Mouse (Mus musculus) ES-E14 (cell line): ENCODE results near the gene Hypk. TPM values are rescaled to one million over a fixed set of nuclear protein-coding genes. Genes with fewer than 3 reads are reported as not detected.

ENCODE experiments used
- DNase-seq: peaks from one replicate; pipeline ENCODE4 v3.0.0-alpha.2; 2013; ENCODE audit warnings: low read depth, low spot score
- H3K27ac ChIP-seq: 2 replicates; pipeline ENCODE4 v1.5.1; 2012; ENCODE audit warnings: low read depth, mild to moderate bottlenecking, low read length, moderate library complexity, mixed read lengths; ENCODE audit not compliant: poor library complexity, insufficient read depth, severe bottlenecking
- H3K36me3 ChIP-seq: 2 replicates; pipeline ENCODE4 v1.6.1; 2012; ENCODE audit warnings: mild to moderate bottlenecking, low read length, moderate library complexity, mixed read lengths; ENCODE audit not compliant: control insufficient read depth, poor library complexity, insufficient read depth, severe bottlenecking
- H3K4me1 ChIP-seq, 2 experiments: fragments of 150-350 bp in 1 of 2; sonication (generic) in 1 of 2; 2 replicates each; pipeline ENCODE4 v1.6.1; 2012; ENCODE audit warnings: low read length in 2 of 2, mild to moderate bottlenecking in 1 of 2, mixed read lengths in 1 of 2; ENCODE audit not compliant: control insufficient read depth in 2 of 2, insufficient read depth in 2 of 2, poor library complexity in 1 of 2
- H3K4me3 ChIP-seq, 2 experiments: fragments of 150-350 bp in 1 of 2; sonication (generic) in 1 of 2; 2 replicates each; pipeline ENCODE4 v1.5.1; 2012; ENCODE audit warnings: low read length in 2 of 2, low read depth in 1 of 2, mild to moderate bottlenecking in 1 of 2, mixed read lengths in 1 of 2; ENCODE audit not compliant: insufficient read depth in 1 of 2, poor library complexity in 1 of 2, severe bottlenecking in 1 of 2
- H3K9ac ChIP-seq: 2 replicates; pipeline ENCODE4 v1.6.1; 2012; ENCODE audit warnings: low read depth, mild to moderate bottlenecking, low read length, mixed read lengths; ENCODE audit not compliant: poor library complexity, insufficient read depth, severe bottlenecking
- H3K9me3 ChIP-seq: fragments of 150-350 bp; sonication (generic); 2 replicates; pipeline ENCODE4 v1.6.1; 2012; ENCODE audit warnings: low read depth, mild to moderate bottlenecking, low read length; ENCODE audit not compliant: control insufficient read depth, insufficient read depth
- CHD2 ChIP-seq: IDR thresholded peaks from 2 replicates; pipeline ENCODE4 v1.6.1; 2014; ENCODE audit warnings: mild to moderate bottlenecking, low read depth, low read length, inconsistent platforms
- HCFC1 ChIP-seq: IDR thresholded peaks from 2 replicates; pipeline ENCODE4 v1.6.1; 2012; ENCODE audit warnings: low read length, inconsistent platforms, borderline replicate concordance; ENCODE audit not compliant: insufficient read depth
- MAFK ChIP-seq: IDR thresholded peaks from 2 replicates; pipeline ENCODE4 v1.6.1; 2014; ENCODE audit warnings: mild to moderate bottlenecking, low read depth, low read length, inconsistent platforms; ENCODE audit not compliant: insufficient read depth
- ZC3H11A ChIP-seq: IDR thresholded peaks from 2 replicates; pipeline ENCODE4 v1.6.1; 2012; ENCODE audit warnings: low read depth, mild to moderate bottlenecking, inconsistent platforms, low read length, borderline replicate concordance
- ZNF384 ChIP-seq: IDR thresholded peaks from 2 replicates; pipeline ENCODE4 v1.6.1; 2012; ENCODE audit warnings: low read depth, low read length, inconsistent platforms
- in situ Hi-C, 2 experiments: fragments of 600-800 bp; cut with MboI; formaldehyde crosslinking; loops; one replicate each; pipeline ENCODE4 v1.15.1; 2025; ENCODE audit warnings: low sequenced_read_pairs in 2 of 2, inconsistent platforms in 1 of 2; ENCODE audit not compliant: unreplicated experiment in 2 of 2
- total RNA-seq: library from RNA; depleted of rRNA; stranded (reverse); fragments of 300-350 nt; gene quantifications from 2 replicates; pipeline ENCODE4 v1.2.3, GENCODE M21; 2012; rRNA removed

Hypk gene
- 21.5 and 22.0 TPM in 2 replicates for total RNA-seq

DNA sequence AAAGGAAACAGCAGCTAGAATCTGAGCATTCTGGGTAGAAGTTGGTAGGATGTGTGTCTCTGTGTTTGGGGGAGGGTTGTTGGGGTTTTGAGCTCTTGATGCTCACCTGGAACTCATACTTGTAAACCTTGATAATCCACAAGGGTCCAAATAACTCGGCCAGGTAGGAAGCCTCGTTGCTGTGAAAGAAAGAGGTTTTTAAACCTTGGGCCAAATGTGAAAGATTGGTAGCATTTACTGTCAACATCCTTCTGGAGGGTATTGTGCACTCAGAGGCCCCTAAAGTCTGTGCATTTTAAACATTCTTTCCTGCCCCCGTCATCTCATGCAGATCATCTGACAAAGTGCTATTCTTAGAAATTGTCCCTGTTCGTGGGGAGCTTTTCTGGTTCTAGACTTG, at the start of gene Hypk:
Gene Hypk (plus strand): TSS at position 301 of the 400 bp plus-strand sequence.
- H3K4me1 ChIP-seq: peaks cover 2 to 5% of the 10 kb centered on the region in 2 experiments
- no peak within 1 kb of the TSS for H3K27ac ChIP-seq
- H3K4me3 ChIP-seq: no peak within 1 kb of the TSS
- peaks cover 15% of the 10 kb centered on the region for H3K36me3 ChIP-seq
- TF ChIP-seq CHD2 (no peak), ZNF384 (no peak), MAFK (no peak), ZC3H11A (no peak), HCFC1 (no peak)
- in situ Hi-C loops: no loop called here
- DNase-seq: no peak
- H3K9me3 ChIP-seq: no peaks in the 10 kb centered on the region
- H3K9ac ChIP-seq: no peak within 1 kb of the TSS

GRCm38 (mm10) chr2:121403296-121403695, 49.8 kb upstream of the Hypk start:
- Histone ChIP-seq H3K36me3 (no peaks in the 10 kb centered on the region), H3K4me3 (no peak overlapping the region), H3K4me1 (no peaks in the 10 kb centered on the region), H3K27ac (no peak overlapping the region), H3K9ac (no peak overlapping the region), H3K9me3 (no peaks in the 10 kb centered on the region)
- in situ Hi-C loops: no loop called here
- no peak for DNase-seq
- no peak for TF ChIP-seq CHD2
- TF ChIP-seq ZC3H11A: no peak
- TF ChIP-seq HCFC1: no peak
- TF ChIP-seq ZNF384: no peak
- no peak for TF ChIP-seq MAFK

DNA sequence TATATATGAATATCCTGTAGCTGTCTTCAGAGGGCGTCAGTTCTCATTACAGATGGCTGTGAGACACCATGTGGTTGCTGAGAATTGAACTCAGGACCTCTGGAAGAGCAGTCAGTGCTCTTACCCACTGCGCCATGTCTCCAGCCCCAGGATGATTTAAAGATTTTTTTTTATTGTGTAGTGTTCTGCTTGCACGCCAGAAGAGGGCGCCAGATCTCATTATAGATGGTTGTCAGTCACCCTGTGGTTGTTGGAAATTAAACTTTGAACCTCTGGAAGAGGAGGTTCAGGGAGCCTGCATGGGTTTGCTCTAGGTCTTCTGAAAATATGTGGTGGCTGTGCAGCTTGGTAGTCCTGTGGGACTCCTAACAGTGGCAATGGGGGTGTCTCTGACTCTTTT, 44.9 kb upstream of the Hypk start:
- DNase-seq: peak; percentile 56
- in situ Hi-C loops: no loop called here

GRCm38 (mm10) chr2:121412843-121413386, 40.2 kb upstream of the Hypk start:
- in situ Hi-C loops: no loop called here
- DNase-seq: no peak
- TF ChIP-seq MAFK: no peak
- TF ChIP-seq ZC3H11A: no peak
- no peak for TF ChIP-seq HCFC1
- no peak for TF ChIP-seq CHD2
- TF ChIP-seq ZNF384: peak; percentile 68; the same call in 1 of the 2 replicates

More for the DNA sequence above, 44.9 kb upstream of the Hypk start:
- TF ChIP-seq MAFK: no peak
- TF ChIP-seq ZNF384: peak; percentile 94
- no peak for TF ChIP-seq HCFC1
- TF ChIP-seq ZC3H11A: no peak
- no peaks in the 10 kb centered on the region; a peak in 1 of 4 replicates for H3K4me1 ChIP-seq
- H3K9me3 ChIP-seq: no peaks in the 10 kb centered on the region
- H3K4me3 ChIP-seq: no peak overlapping the region
- no peak overlapping the region for H3K9ac ChIP-seq
- H3K27ac ChIP-seq: no peak overlapping the region
- H3K36me3 ChIP-seq: no peaks in the 10 kb centered on the region

More at GRCm38 (mm10) chr2:121412843-121413386, 40.2 kb upstream of the Hypk start:
- peak overlapping the region; percentile 90 to 99 for H3K4me3 ChIP-seq
- peak overlapping the region; percentile 69 for H3K27ac ChIP-seq
- H3K9me3 ChIP-seq: no peaks in the 10 kb centered on the region
- peak overlapping the region; percentile 84 for H3K9ac ChIP-seq
- H3K4me1 ChIP-seq: peaks cover 3 to 6% of the 10 kb centered on the region in 2 experiments; a peak in 3 of 4 replicates
- peaks cover 5% of the 10 kb centered on the region for H3K36me3 ChIP-seq
